Mouse (Mus musculus) forebrain, embryonic 15.5 days (tissue): ENCODE measurements around the gene 1700067P10Rik. TPM values are rescaled to one million over a fixed set of nuclear protein-coding genes. Genes with fewer than 3 reads are reported as not detected.

Source experiments
- ATAC-seq: fragments of 200-750 bp; cut with Nextera tagmentation; replicated peaks from 2 replicates; pipeline ENCODE4 v1.8.0; 2017; ENCODE audit warnings: mild to moderate bottlenecking, moderate TSS enrichment, moderate library complexity
- H3K27ac ChIP-seq: fragments of 300-500 bp; sonication (generic); replicated peaks from 2 replicates; pipeline ENCODE4 v1.5.1; 2015; ENCODE audit warnings: mild to moderate bottlenecking, inconsistent platforms
- H3K27me3 ChIP-seq: fragments of 300-500 bp; sonication (generic); 2 replicates; pipeline ENCODE4 v1.6.1; 2015; ENCODE audit warnings: inconsistent platforms
- H3K36me3 ChIP-seq: fragments of 300-500 bp; sonication (generic); 2 replicates; pipeline ENCODE4 v1.6.1; 2015; ENCODE audit warnings: mild to moderate bottlenecking, inconsistent platforms
- H3K4me1 ChIP-seq: fragments of 300-500 bp; sonication (generic); 2 replicates; pipeline ENCODE4 v1.6.1; 2015; ENCODE audit warnings: inconsistent platforms
- H3K4me2 ChIP-seq: fragments of 300-500 bp; sonication (generic); replicated peaks from 2 replicates; pipeline ENCODE4 v1.6.1; 2015; ENCODE audit warnings: mild to moderate bottlenecking, inconsistent platforms
- H3K4me3 ChIP-seq: fragments of 300-500 bp; sonication (generic); 2 replicates; pipeline ENCODE4 v1.5.1; 2015; ENCODE audit warnings: mild to moderate bottlenecking, inconsistent platforms
- H3K9ac ChIP-seq: fragments of 300-500 bp; sonication (generic); replicated peaks from 2 replicates; pipeline ENCODE4 v1.6.1; 2015; ENCODE audit warnings: mild to moderate bottlenecking, inconsistent platforms
- H3K9me3 ChIP-seq: fragments of 300-500 bp; sonication (generic); 2 replicates; pipeline ENCODE4 v1.6.1; 2016; ENCODE audit warnings: inconsistent platforms
- WGBS: fragments of 180-500 bp; shearing (Covaris S2); methylation state at CpG from one replicate; pipeline ENCODE4 v1.1.7; 2015; ENCODE audit warnings: mixed read lengths; 5-methylcytosine and 5-hydroxymethylcytosine counted together
- polyA plus RNA-seq: library from polyadenylated mRNA; unstranded; fragments of >200 nt; fragmentation: Nextera tagmentation; extraction: Ambion mirVana; gene quantifications from 2 replicates; pipeline ENCODE4 v1.2.1, GENCODE M21; 2015

Gene 1700067P10Rik
- polyA plus RNA-seq, result not detected in 2 replicates

DNA sequence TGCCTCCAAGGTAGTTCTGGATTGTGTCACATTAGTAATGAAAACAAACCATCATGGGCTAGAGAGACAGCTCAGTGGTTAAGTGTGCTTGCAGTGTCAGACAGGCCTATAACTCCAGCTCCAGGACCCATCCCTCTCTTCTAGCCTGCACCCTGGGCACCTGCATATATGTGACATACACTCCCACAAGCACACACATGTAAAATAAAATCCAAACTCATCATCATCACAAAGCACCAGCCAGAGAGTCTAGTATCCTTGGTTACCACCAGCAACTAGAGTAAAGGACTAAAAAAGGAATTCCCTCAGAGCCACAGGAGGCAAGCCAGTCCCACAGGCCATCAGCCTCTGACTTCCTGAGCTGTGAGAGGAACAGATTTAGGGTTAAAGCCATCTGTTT, at the start of gene 1700067P10Rik:
Gene 1700067P10Rik, plus strand, starts transcription at position 301 of the 400 bp plus-strand sequence.
- Histone ChIP-seq H3K9me3 (no peaks in the 10 kb centered on the region), H3K4me1 (no peaks in the 10 kb centered on the region), H3K9ac (no peak within 1 kb of the TSS)

DNA sequence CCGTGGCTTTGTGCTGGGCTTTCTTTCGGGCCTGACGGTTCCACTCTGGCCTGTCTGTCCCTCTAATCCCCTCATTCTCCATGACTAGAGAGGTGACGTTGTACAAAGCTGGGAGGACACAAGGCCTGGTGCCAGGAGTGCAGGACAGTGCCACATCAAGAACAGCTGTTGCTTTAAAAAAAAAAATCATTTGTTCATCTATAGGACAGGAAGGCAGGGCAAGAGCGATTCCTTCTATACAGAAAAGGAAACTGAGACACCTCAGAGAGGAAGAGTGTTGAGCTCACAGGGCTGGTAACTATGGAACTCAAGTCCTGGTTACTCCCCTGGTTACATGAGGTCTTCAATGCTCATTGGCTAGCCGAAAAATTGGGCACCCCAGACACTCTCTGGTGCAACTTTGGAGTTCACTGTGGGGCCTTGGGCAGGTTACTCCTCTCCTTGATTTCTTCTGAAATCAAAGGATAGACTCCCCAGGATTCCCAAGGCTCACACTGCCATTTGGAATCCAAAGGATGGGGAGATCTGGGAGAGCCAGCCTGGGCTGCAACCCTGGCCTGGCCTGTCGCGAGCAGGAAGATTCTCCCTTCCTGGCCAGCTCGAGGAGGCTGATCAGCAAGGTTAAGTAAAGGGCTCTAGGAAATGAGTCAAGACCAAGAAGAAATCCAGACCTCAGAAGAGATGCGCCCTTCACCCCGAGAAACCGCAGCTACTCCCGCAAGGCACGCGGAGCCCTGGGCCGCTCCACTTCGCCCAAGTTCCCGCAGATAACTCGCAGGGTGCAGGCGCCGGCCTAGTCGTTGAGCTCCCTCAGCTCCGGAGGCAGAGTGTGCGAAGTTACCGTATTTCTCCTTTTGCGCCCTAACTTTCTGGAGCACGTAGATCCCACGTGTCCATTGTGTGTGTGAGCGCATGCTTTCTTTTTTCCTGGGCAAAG, 47.5 kb upstream of the 1700067P10Rik start:
- ATAC-seq, result peak; percentile 70
- Histone ChIP-seq H3K27ac (peak overlapping the region; percentile 67), H3K27me3 (peaks cover 13% of the 10 kb centered on the region; the same call in 1 of the 2 replicates), H3K4me3 (peak overlapping the region; percentile 16), H3K4me2 (peak overlapping the region; percentile 37; the same call in 1 of the 2 replicates), H3K9ac (peak overlapping the region; percentile 14; the same call in 1 of the 2 replicates), H3K4me1 (peaks cover 22% of the 10 kb centered on the region), H3K9me3 (no peaks in the 10 kb centered on the region), H3K36me3 (no peaks in the 10 kb centered on the region)
- WGBS, result 3% methylated on average over 29 of the region's 29 CpGs

More for the DNA sequence above, at the start of gene 1700067P10Rik:
- no peak for ATAC-seq
- 0 out of 2 replicates have a peak, but pooled peaks cover 5% of the 10 kb centered on the region for H3K27me3 ChIP-seq
- no peak within 1 kb of the TSS for H3K27ac ChIP-seq
- H3K4me3 ChIP-seq, result no peak within 1 kb of the TSS
- H3K36me3 ChIP-seq, result no peaks in the 10 kb centered on the region
- no peak within 1 kb of the TSS for H3K4me2 ChIP-seq

DNA sequence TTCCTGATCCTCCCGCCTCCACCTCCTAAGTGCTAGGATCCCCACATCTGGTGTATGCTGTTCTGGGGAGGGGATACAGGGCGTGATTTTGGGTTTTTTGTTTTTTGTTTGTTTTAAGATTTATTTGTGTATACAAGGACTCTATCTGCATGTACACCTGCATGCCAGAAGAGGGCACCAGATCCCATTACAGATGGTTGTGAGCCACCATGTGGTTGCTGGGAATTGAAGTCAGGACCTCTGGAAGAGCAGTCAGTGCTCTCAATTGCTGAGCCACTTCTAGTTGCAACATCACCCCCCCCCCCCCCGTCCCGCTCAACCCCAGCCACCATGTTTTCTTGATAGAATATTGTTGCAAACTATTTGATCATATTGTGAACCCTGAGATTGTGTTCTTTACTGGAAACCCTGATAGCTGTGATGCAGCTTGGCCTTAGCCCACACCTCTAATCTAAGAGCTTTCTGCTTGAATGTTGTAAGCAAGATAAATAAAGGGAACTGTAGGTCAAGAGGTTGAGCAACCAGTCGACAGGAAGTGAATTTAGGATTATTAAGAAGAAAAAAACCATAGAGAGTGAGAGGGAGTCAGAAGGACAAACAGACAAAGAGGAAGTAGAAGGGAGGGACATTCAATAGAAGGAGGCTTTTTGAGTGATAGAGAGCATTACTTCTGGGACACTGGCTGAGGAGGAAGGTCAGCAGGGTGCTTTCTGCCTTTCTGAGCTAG, 45.8 kb upstream of the 1700067P10Rik start:
- 87% methylated on average over 5 of the region's 5 CpGs for WGBS
- no peak for ATAC-seq
- no peak overlapping the region for H3K4me2 ChIP-seq
- H3K27ac ChIP-seq, result no peak overlapping the region
- peaks cover 11% of the 10 kb centered on the region; the same call in 1 of the 2 replicates for H3K27me3 ChIP-seq
- no peak overlapping the region for H3K4me3 ChIP-seq
- H3K9ac ChIP-seq, result no peak overlapping the region
- H3K9me3 ChIP-seq, result no peaks in the 10 kb centered on the region
- no peaks in the 10 kb centered on the region for H3K36me3 ChIP-seq
- H3K4me1 ChIP-seq, result peaks cover 22% of the 10 kb centered on the region

DNA sequence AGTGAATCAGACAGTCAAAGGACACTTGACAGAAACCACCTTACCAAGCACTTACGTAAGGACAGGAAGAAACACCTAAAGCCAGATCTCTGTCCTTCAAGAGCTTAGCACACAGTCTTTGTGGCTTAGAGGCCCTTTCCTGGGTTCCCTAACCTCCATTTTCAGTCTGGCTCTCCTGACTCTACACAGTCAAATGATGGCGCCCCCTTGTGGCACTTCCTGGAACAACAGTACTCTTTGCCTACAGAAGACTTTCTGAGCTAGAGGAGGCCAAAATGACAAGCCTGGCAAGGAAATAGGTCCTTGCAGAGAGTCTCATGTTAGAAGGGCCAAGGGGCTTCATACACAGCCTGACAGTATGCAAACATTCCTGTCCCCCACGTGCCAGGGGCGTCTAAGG, 43.5 kb upstream of the 1700067P10Rik start:
- no peaks in the 10 kb centered on the region for H3K27me3 ChIP-seq
- H3K4me3 ChIP-seq, result no peak overlapping the region
- H3K36me3 ChIP-seq, result no peaks in the 10 kb centered on the region
- no peak overlapping the region for H3K9ac ChIP-seq
- no peak overlapping the region for H3K4me2 ChIP-seq
- 31% methylated on average over 4 of the region's 4 CpGs for WGBS
- peaks cover 13% of the 10 kb centered on the region for H3K4me1 ChIP-seq
- H3K27ac ChIP-seq, result no peak overlapping the region
- no peak for ATAC-seq
- H3K9me3 ChIP-seq, result no peaks in the 10 kb centered on the region

DNA sequence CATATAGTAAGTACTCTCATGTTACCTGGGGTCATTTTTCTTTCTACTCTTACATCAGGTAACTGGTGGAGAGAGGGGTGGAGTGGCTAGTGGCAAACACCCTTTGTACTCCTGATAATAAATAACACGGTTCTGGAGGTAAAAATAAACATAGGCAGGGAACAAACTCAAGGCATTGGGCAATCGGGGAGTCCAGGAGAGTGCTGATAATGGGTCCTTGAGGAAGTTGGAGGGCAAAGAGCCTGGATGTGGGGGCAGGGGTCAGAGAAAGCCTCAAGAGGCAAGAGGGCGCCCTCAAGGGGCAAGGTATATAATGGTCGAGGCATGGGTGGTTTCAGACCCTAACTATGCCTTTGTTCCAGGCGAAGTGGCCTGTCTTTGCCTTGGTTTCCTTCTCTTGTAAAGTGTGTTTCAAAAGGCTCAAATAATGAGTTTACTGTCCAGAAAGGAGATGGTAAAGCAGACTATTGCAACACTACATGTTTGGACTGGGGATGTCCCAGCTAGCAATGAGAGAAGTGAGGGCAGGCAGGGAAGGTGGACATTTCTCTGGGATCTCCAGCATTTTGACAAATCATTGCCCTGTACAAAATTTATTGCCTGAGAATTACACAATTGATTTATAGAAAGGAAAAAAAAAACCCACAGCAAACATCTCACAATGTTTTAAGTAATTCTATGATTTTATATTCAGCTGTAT, 37.3 kb upstream of the 1700067P10Rik start:
- Histone ChIP-seq H3K4me1 (peaks cover 14% of the 10 kb centered on the region), H3K27me3 (peaks cover 5% of the 10 kb centered on the region; the same call in 1 of the 2 replicates), H3K36me3 (no peaks in the 10 kb centered on the region), H3K4me3 (no peak overlapping the region), H3K9me3 (no peaks in the 10 kb centered on the region), H3K4me2 (no peak overlapping the region), H3K27ac (peak overlapping the region; percentile 54; the same call in 1 of the 2 replicates), H3K9ac (0 out of 2 replicates have a peak overlapping the region, but pooled peaks have one; percentile 13)
- ATAC-seq, result no peak
- 87% methylated on average over 5 of the region's 5 CpGs for WGBS

DNA sequence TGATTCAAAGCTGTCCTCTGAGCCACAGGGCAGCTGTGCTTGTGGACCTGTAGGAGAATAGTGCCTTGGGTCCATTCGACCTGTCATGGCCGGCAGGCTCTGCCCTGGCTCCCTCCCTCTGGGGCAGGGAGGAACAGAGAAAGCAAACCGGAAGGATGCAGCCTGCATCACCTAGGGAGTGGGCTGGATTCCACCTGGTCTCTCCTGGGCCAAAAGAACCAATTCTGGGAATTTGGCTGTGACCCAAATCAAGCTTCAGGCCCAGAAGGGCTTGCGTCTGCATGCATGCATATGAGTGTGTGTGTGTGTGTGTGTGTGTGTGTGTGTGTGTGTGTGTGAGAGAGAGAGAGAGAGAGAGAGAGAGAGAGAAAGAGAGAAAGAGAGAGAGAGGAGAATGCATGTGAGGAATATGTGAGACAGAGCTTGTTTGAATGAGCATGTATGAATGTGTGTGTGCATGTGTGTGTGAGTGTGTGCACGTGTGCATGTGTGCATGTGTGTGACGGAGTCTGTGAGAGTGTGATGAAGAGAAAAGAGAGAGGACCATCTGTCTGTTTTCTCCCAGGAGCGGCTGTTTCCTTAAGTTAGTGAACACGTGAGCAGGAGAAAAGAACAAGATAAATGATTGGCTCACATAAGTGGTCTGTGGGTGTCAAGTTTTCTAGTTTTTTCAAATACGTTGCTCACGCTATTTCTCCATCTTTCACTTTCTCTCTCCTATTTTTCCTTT, 36.6 kb upstream of the 1700067P10Rik start:
- ATAC-seq, result no peak
- Histone ChIP-seq H3K27ac (peak overlapping the region; percentile 54; the same call in 1 of the 2 replicates), H3K4me1 (peaks cover 21% of the 10 kb centered on the region), H3K27me3 (peaks cover 7% of the 10 kb centered on the region; the same call in 1 of the 2 replicates), H3K4me3 (no peak overlapping the region), H3K36me3 (no peaks in the 10 kb centered on the region), H3K9ac (0 out of 2 replicates have a peak overlapping the region, but pooled peaks have one; percentile 13), H3K4me2 (no peak overlapping the region), H3K9me3 (no peaks in the 10 kb centered on the region)
- 60% methylated on average over 10 of the region's 10 CpGs for WGBS

DNA sequence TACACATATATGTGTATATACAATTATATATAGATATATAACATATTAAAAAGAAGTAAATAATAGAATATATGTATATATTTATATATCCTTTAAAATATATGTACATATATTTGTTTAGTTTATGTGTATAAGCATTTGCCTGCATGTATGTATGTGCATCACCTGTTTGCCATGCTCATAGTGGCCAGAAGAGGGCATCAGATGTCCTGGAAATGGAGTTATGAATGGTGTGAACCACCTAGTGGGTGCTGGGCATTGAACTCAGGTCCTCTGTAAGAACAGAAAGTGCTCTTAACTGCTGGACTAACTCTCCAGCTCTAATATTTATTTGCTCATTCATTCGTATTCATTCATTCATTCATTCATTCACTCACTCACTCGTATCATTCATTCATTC, 35.5 kb upstream of the 1700067P10Rik start:
- H3K9me3 ChIP-seq, result no peaks in the 10 kb centered on the region
- 81% methylated on average over 2 of the region's 2 CpGs for WGBS
- H3K27me3 ChIP-seq, result peaks cover 7% of the 10 kb centered on the region; the same call in 1 of the 2 replicates

DNA sequence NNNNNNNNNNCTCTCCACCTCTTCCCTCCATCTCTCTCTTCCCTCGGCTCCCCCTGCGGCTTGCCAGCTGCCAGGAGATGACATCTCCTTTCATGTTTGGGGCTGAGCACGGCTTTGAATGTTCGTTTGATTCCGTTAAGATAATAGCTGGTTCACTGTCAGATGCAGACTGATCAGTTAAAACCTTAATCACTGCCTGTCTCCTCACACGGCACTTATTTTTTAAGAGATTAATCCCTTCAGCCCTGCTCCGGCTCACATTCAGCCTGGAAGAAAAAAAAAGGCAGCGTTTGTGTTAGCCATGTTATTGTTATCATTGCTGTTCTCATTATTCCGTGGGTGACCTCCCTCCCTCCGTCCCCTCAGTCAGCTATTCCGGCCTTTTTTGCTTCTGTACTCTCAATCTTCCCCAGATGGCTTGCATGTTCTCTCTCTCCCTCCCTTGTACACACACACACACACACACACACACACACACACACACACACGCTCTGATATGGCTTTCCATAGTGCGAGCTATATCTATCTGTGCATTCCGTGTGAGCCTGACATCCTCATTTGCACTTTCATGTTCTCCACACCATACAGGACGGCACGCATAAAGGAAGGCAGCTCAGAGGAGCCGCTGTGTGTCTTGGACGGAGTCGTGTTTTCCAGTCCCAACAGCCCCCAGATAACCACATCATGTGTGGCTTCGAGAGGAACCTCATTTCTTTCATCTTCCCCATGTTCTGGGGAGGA, 33.9 kb upstream of the 1700067P10Rik start:
- no peaks in the 10 kb centered on the region for H3K36me3 ChIP-seq
- H3K9ac ChIP-seq, result peak overlapping the region; percentile 15; the same call in 1 of the 2 replicates
- H3K9me3 ChIP-seq, result no peaks in the 10 kb centered on the region
- WGBS, result 26% methylated on average over 20 of the region's 20 CpGs
- H3K4me1 ChIP-seq, result peaks cover 30% of the 10 kb centered on the region
- ATAC-seq, result peak; percentile 33
- peak overlapping the region; percentile 74 for H3K27ac ChIP-seq
- peak overlapping the region; percentile 22 for H3K4me2 ChIP-seq
- no peak overlapping the region for H3K4me3 ChIP-seq
- peaks cover 7% of the 10 kb centered on the region; the same call in 1 of the 2 replicates for H3K27me3 ChIP-seq

More for the DNA sequence above, 35.5 kb upstream of the 1700067P10Rik start:
- no peak overlapping the region for H3K27ac ChIP-seq
- no peak for ATAC-seq
- H3K4me2 ChIP-seq, result no peak overlapping the region
- H3K9ac ChIP-seq, result no peak overlapping the region
- H3K36me3 ChIP-seq, result no peaks in the 10 kb centered on the region
- no peak overlapping the region for H3K4me3 ChIP-seq
- H3K4me1 ChIP-seq, result peaks cover 30% of the 10 kb centered on the region

DNA sequence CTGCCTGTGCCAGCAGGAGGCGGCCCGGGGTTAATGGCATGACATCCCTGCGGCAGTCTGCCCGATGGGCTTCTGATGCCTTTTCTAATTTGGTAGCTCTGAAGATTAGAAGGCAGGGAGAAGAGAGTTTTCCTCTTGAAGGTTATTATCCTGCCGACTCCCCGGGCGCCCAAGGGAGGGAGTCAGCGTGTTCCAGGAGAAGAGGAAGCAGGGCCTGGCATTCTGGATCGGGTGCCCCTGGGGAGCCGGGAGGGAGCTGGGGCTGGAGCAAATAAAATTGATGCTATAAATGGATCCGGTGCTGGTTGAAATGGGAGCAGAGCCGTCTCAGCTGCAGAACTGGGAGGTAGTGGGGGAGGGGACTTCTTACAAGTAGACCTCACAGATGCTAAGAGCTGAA, 31.7 kb upstream of the 1700067P10Rik start:
- Histone ChIP-seq H3K27ac (0 out of 2 replicates have a peak overlapping the region, but pooled peaks have one; percentile 20), H3K9ac (no peak overlapping the region), H3K36me3 (no peaks in the 10 kb centered on the region), H3K4me3 (no peak overlapping the region), H3K27me3 (peaks cover 7% of the 10 kb centered on the region; the same call in 1 of the 2 replicates), H3K4me1 (peaks cover 27% of the 10 kb centered on the region), H3K4me2 (0 out of 2 replicates have a peak overlapping the region, but pooled peaks have one; percentile 11), H3K9me3 (no peaks in the 10 kb centered on the region)
- ATAC-seq, result no peak
- 5% methylated on average over 12 of the region's 12 CpGs for WGBS

DNA sequence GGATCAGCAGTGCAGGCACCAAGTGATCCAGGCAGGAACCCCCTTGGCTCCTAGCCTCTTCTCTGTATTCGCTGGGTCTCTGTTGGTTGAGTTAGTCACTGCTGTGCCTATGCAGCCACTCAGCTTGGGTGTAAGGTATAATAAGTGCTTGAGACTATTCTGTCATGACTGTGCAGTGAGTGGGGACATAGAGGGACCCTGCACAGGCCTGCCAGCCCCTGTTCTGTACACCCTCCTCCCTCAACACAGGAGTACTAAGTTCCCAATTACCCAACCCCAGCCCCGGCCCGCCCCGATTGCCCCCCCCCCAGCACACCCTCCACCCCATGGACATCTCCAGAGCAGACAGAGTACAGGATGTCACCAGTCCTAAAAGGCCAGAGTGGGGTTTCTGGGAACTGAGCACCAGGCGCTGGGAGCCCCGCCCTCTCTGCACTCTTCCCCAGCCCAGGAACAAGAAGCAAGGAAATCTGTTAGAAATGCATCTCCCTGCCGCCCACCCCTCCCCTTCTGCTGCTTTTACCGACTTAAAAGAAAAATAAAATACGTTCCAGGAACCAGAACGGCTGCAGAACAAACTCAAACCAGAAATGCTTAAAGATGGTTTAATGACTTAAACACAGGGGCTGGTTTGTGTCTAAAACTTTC, 24.8 kb upstream of the 1700067P10Rik start:
- H3K4me3 ChIP-seq, result no peak overlapping the region
- peak; percentile 49; the same call in 1 of the 2 replicates for ATAC-seq
- no peaks in the 10 kb centered on the region for H3K36me3 ChIP-seq
- H3K27me3 ChIP-seq, result no peaks in the 10 kb centered on the region
- H3K27ac ChIP-seq, result peak overlapping the region; percentile 37; the same call in 1 of the 2 replicates
- H3K4me1 ChIP-seq, result peaks cover 15% of the 10 kb centered on the region
- no peak overlapping the region for H3K9ac ChIP-seq
- H3K4me2 ChIP-seq, result no peak overlapping the region
- 27% methylated on average over 10 of the region's 10 CpGs for WGBS
- no peaks in the 10 kb centered on the region for H3K9me3 ChIP-seq
